In the genomic region with DNA sequence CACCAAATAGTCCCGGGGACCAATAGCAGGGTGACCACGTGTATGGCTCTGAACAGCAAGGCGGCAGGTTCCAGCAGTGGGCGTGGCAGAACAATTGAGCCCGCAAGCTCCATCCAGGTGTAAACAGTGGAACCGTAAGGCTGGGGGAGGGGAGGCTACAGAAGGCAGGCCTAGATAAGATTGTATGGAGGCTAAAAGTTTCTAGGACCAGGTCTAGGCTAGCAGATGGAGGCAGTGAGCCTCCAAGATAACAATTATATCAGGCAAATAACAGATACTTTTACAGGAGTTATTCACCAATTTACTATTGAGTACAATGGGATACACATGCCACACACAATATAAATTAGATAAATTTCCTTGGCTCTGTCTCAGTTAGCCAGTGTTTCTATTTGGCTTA, we compare ENCODE assay signal across 22 mouse cellular contexts. TPM values are rescaled to one million over a fixed set of nuclear protein-coding genes. Genes with fewer than 3 reads are reported as not detected.
DNase-seq lines count a peak whose midpoint lies in the region; ATAC-seq and TF ChIP-seq lines count a peak whose summit lies in the region.
"Had no signal": no experiment of that assay in that cellular context is flagged by ENCODE, and none has a peak within 500 bp of the region (broad histone marks: within the 10 kb centered on the region; RNA-seq: fewer than 3 reads in every experiment).

No protein-coding gene starts in this region.

- no peaks in the 10 kb centered on the region for H3K27me3 ChIP-seq in kidney, embryonic 15.5 days
- no peaks in the 10 kb centered on the region for H3K27me3 ChIP-seq in kidney, adult 2 months (replicated peaks; ENCODE audit: control insufficient read depth, insufficient read depth, low read length)
- H3K27me3 ChIP-seq: forebrain, embryonic 13.5 days; midbrain, embryonic 12.5 days had no signal

- no peak overlapping the region for H3K27ac ChIP-seq in kidney, embryonic 15.5 days
- no peak overlapping the region for H3K27ac ChIP-seq in kidney, adult 2 months (ENCODE audit: insufficient read depth, low read depth, low read length)
- H3K27ac ChIP-seq: forebrain, embryonic 13.5 days; hindbrain, postnatal 0 days; midbrain, embryonic 12.5 days had no signal

- H3K36me3 ChIP-seq in kidney, embryonic 15.5 days: no peaks in the 10 kb centered on the region
- H3K36me3 ChIP-seq in kidney, adult 2 months (ENCODE audit: control insufficient read depth, insufficient read depth, low read length): no peaks in the 10 kb centered on the region
- H3K36me3 ChIP-seq: midbrain, embryonic 12.5 days had no signal

- TF ChIP-seq POLR2A in kidney, adult 2 months (IDR thresholded peaks at IDR 0.05; ENCODE audit: low read depth, low read length): no peak

- DNase-seq in kidney, adult 2 months: no peak
- DNase-seq in R1 (ENCODE audit: low read depth, low spot score) (peak; percentile 22), liver (peak; percentile 86)
- no peak for DNase-seq in left cerebral cortex, adult 9 months (ENCODE audit: low spot score in 2 of 2)
- DNase-seq in embryo, embryonic 11 days: no peak
- DNase-seq: adrenal gland, postnatal 14 days; B cell, adult 2 months; cerebellum, postnatal 10 days; gastrocnemius, postnatal 25 days; kidney, adult 9 months; kidney, postnatal 4 days; left cerebral cortex, postnatal 4 days; lung, adult 18-20 months; thymus, postnatal 14 days had no signal

- 0 out of 2 replicates have a peak, but pooled peaks have one; percentile 43 for ATAC-seq in kidney, embryonic 15.5 days (replicated peaks; ENCODE audit: low FRiP score)
- peak; percentile 98 for ATAC-seq in megakaryocyte progenitor cell, adult 5-6 weeks (replicated peaks; ENCODE audit: poor library complexity)
- ATAC-seq in cerebellum, adult (ENCODE audit: insufficient number of reproducible peaks, low FRiP score, low TSS enrichment): no peak
- ATAC-seq: forebrain, embryonic 13.5 days; hindbrain, postnatal 0 days had no signal

- no peak overlapping the region for H3K9ac ChIP-seq in kidney, embryonic 15.5 days
- H3K9ac ChIP-seq: forebrain, embryonic 13.5 days; midbrain, embryonic 12.5 days had no signal

- WGBS in kidney, embryonic 15.5 days: 58% methylated on average over 6 of the region's 6 CpGs
- WGBS in kidney, adult 2 months: 76% methylated on average over 6 of the region's 6 CpGs

- H3K4me1 ChIP-seq in kidney, embryonic 15.5 days: no peaks in the 10 kb centered on the region
- H3K4me1 ChIP-seq in kidney, adult 2 months (ENCODE audit: control insufficient read depth, insufficient read depth, low read length): no peaks in the 10 kb centered on the region
- H3K4me1 ChIP-seq: forebrain, embryonic 13.5 days; midbrain, embryonic 12.5 days had no signal

- H3K9me3 ChIP-seq in kidney, embryonic 15.5 days (replicated peaks): no peaks in the 10 kb centered on the region
- H3K9me3 ChIP-seq: forebrain, embryonic 13.5 days; midbrain, embryonic 12.5 days had no signal

- no peak for TF ChIP-seq CTCF in kidney, adult 2 months (conservative IDR thresholded peaks at IDR 0.05; ENCODE audit: insufficient read depth, insufficient read length, low read depth, low read length)

- no peak overlapping the region for H3K4me2 ChIP-seq in kidney, embryonic 15.5 days
- H3K4me2 ChIP-seq: forebrain, embryonic 13.5 days; midbrain, embryonic 12.5 days had no signal

- no peak overlapping the region for H3K4me3 ChIP-seq in kidney, embryonic 15.5 days (replicated peaks)
- H3K4me3 ChIP-seq in kidney, adult 2 months (ENCODE audit: insufficient read depth, low read depth, low read length): no peak overlapping the region
- H3K4me3 ChIP-seq: forebrain, embryonic 13.5 days; midbrain, embryonic 12.5 days had no signal

RNA-seq across cellular contexts. Expression of a gene that starts 16.4 kb away (rescaled TPM):
- polyA plus RNA-seq in kidney, embryonic 15.5 days (2015; fragmentation: Nextera tagmentation; extraction: Ambion mirVana): 221 and 262 TPM in 2 replicates
- 185 and 257 TPM in 2 replicates for polyA plus RNA-seq in kidney, adult 2 months (2012; rRNA removed)
- 2,184 and 2,282 TPM in 2 replicates for total RNA-seq in megakaryocyte progenitor cell, adult 5-6 weeks (2015)
- total RNA-seq in megakaryocyte progenitor cell, adult 5-6 weeks (2017): 1,741 and 2,365 TPM in 2 replicates

RNA-seq across cellular contexts. Expression of a gene that starts 34.0 kb away (rescaled TPM):
- polyA plus RNA-seq in kidney, embryonic 15.5 days (2015; fragmentation: Nextera tagmentation; extraction: Ambion mirVana): 0.23 TPM in 1 of 2 replicates, not detected in the other
- polyA plus RNA-seq in kidney, adult 2 months (2012; rRNA removed): 0.06 and 0.14 TPM in 2 replicates
- total RNA-seq in megakaryocyte progenitor cell, adult 5-6 weeks (2015): not detected in 2 replicates
- total RNA-seq in megakaryocyte progenitor cell, adult 5-6 weeks (2017): not detected in 2 replicates
- total RNA-seq: adrenal gland, postnatal 14 days; gastrocnemius, postnatal 25 days; hematopoietic stem cell, adult 5-6 weeks had no signal
- polyA plus RNA-seq: midbrain, embryonic 12.5 days; stomach, embryonic 14.5 days had no signal

Comparison
In these comparisons a context has a peak if more than half of its experiments do, and no peak if none do; other contexts are left out.
1. DNase-seq: peak in R1 (single experiment) and liver (single experiment); none in kidney, adult 2 months (single experiment), left cerebral cortex, adult 9 months (0 of 2) and embryo, embryonic 11 days (single experiment).